Mouse (Mus musculus): ENCODE measurements at regions not wholly inside any gene's neighbourhood (a gene's known extent, or its start where the extent isn't known, plus 50 kb on each side); places are given as distances from the start of the nearest gene placed in this dataset.

DNA sequence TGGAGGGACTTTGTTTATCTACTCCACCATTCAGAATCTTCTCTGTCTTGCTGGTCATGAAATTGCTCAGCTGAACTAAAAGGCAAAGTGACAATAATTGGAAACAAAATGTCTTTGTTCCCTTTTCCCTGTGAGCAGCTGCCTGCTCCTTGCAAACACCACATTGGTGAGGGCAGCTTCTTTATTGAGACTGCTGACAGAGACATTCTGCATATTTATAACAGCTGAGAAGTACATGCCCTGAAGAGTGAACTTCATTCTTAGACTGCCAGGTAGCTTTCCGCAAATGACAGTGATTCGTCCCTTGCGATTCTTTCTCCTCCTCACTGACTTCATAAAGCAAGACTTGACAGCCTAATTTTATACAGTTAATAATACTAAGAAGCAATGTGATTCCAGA, 237.0 kb downstream of the Cps1 start:
- DNase-seq: peak in 1 of 2 experiments; percentile 1

DNA sequence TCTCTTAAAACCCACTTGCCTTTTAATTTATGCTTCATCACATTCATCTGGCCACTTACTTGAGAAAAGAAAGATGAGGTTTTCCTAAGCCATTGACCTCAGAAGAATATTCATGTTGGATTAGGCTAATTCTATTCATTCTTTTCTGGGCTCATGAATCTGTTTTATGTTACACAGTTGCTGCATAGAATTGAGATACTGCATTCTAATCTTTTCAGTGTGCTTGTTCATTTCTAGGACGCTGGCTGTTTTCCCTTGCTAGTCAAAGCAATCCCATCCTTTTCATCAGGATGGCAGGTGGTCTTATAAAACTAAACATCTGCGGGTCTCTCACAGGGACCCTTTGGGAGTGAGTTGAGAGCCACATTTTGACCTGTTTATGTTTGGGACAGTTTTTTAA, 243.2 kb downstream of the Cps1 start:
- no peak for DNase-seq

DNA sequence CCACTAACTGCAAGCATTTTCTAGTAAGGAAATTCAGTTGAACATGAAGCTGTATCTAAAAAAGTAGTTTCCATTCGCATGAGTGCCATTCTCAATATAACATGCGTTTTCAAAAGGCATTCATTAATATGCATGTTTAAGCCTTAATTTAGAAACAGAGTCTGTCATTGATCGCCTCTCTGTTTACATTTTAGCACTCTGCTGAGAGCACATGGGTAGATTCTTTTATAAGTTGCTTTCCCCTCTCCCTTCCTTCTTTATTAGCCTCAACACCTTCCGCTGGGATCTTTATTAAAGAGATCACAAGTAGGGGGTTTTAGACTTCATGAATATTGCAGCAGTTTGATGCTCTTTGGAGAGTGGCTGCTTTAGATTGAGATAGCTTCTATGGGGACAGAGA, 243.7 kb downstream of the Cps1 start:
- no peak for DNase-seq

DNA sequence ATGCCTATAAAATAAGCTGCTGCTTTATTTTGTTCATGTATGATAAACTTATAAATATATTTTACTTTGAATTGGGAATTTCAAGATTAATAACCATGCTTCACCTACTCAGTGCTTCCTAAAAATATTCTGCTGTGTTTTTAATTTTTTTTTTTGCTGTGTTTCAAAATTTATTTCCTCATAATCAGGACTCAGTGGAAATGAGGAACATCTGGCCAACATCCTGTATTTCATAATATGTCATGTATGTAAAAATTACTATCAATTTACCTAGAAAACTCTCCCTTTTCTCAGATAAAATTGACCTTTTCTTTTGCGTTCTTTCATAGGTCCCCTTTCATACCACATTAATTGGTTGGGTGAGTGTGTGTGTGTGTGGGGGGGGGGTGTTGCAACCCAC, 259.5 kb downstream of the Cps1 start:
- DNase-seq: no peak

DNA sequence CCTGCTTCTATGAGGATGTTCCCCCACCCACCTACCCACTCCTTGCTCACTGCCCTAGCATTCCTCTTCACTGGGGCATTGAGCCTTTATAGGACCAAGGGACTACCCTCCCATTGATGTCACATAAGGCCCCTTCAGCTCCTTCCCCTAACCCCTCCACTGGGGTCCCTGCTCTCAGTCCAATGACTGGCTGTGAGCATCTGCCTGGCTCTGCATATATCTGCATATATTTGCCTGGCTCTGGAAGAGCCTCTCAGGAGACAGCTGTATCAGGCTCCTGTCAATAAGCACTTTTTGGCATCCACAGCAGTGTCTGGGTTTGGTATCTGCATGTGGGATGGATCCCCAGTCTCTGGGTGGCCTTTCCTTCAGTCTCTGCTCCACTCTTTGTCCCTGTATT, 262.6 kb downstream of the Cps1 start:
- DNase-seq: no peak

DNA sequence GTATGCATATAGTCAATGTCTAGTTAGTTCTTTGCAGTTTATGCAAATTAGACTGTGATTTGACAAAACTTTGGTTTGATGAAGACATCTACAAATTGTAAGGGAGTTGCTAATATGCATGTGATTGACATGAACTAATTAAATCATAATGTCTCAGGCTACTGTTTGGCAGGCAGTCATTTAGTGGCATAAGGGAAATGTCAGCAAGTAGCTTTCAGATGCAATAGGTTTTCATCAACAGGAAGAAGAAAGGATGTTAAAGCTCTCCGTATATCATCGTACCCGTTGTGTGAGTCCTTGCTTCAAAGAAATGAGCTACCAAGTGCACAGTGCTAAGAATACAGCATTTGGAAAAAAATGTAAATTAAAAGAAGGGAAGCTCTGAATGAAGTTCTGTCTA, 264.1 kb downstream of the Cps1 start:
- no peak for DNase-seq

DNA sequence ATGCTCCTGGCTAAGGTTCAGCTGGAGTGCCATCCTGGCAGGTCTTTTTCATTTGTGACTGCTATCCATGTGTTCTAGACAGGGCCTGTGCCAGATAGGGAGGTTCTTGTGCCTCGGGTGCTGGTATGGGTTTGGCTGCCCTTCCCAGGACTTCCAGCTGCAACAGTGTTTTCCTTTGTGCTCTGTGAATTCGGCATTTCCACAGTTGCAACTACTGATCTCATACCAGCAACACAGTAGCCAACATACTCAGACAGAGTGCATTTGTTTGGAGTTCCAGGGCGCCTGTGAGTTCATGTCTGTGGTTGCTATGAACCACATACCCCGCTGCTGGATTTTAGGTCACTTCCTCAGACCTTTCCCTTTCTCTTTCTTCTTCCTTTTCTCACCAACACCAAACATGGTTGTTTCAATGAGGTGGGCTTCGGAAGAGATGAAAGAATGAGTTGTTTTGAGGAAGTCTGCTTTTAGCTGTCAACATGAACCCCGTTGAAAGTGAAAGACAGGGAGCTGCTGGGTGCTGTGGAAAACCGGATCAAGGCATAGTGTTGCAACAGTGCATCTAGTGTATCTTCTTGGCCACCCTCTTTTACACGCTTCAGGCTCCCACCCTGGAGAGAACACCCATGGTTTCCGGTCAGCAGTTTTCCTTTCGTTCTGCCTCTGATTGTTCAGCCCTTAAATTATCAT, 275.1 kb downstream of the Cps1 start:
- DNase-seq: peak; percentile 5 to 26

DNA sequence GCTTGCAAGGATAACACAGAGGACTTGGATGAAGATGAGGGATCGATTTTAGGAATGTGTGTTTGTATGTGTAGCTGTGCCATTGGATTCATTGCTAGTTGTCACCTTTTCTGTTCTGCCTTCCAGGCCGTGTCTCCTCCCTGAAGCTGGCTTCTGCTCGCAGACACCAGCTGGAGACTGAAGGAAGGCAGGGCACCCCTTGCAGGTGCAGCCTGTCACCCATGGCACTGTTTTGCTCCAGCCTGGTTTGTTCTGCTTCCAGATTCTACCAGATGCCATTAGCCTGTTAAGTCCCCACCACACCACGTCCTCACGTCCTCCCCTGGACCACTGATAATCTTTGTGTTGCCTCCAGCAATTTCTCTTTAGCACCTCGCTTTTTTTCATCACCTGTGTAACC, 286.7 kb downstream of the Cps1 start:
- DNase-seq: no peak

DNA sequence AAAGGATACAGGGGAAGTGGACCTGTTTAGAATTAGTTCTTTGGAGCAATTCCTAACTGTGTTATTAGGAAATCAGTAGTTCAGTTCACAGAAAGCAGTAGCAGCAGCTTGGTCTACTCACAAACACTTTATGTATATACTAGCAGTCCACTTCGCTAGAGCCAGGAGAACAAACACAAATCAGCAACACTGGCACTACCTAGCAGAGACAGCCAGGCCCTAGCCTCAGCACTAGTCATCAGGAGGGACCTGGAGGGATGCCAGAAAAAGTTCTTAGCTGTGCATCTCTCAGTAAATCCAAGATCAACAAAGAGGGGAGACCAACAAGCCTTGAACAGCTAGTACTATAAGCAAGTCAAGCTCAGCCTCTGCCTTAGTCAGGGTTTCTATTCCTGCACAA, 294.4 kb downstream of the Cps1 start:
- no peak for DNase-seq

DNA sequence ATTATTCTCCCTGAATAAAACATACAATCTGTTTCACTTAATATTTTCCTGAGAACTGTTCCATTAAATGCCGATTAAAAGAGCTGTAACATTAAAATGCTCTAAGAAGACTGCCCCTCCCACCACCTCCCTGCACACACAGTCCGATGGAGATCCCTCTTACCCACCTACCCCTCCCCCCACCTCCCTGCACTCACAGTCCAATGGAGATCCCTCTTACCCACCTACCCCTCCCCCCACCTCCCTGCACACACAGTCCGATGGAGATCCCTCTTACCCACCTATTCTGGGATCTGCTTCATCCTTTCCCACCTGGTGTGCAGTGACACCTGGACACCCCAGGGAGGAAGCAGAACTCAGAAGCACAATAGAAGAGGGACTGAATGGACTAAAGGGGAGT, 305.6 kb downstream of the Cps1 start:
- DNase-seq: no peak

DNA sequence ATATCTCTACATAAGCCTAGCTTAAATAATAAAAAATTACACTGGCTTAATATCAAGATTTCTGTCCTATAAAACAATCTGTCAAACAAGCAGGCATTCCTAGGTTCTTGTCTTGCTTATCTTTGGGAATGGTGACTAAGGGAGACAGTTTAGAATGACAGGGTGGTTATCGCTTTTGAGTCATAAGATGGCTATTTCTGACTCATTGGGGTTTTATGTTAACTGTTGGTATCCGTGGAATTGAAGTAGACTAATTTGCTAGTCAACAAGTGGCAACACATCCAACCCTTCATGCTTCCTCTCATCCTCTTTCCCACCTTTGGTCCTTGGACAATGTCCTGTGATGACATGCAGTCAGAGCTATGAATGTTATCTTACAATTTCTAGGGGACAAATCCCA, 328.0 kb downstream of the Cps1 start:
- DNase-seq: no peak

DNA sequence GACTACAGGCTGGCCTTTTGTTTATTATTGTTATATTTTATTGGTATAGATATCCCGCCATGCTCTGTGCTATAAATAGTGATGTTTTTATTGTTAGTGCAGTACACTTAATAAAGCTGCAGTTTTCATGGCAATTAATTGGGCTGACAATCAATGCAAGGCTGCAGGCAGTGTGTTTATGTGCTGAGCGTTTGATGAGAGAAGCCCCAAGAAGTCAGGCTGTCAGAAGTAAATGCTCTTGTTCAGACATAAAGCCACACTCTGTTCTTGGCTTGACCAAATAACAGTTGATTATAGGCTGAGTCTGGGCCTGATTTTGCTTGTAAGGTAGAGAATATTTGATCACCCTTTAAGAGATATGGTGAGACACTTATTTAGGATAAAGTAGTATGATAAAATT, 341.4 kb downstream of the Cps1 start:
- DNase-seq: no peak

DNA sequence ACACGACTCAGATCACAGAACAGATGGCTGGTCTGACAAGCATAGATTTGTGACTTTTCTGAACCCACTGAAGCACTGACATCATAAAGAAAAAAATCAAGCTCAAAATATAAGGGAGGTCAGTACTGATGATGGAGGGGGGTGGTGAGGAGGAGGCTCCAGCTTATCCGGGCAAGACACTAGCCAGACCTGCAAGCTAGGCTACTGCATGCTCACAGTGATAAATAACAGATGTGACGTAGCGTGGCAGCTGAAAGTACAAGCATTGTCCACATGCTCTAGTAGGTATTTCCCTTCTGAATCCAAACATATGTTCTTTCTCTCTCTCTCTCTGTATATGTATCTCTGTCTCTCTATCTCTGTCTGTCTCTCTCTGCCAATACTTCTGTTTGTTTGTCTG, 342.7 kb downstream of the Cps1 start:
- no peak for DNase-seq

DNA sequence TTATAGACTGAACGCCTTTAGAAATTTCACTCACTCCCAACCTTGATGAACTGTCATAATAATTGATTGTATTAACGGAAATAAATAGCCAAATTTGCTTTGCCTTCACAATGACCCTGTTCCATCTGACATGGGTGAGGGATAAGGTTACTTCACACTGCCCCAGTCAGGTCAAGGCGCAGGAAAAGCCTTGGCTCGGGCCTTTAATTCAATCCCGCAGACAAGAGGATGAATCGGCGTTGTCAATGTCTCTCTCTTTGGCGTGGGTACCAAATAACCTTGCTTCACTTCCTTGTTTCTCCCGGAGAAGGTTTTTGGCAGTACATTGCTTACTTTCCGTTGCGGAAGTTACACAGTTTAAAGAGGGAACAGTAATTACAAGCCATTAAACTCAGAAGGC, 354.2 kb downstream of the Cps1 start:
- DNase-seq: no peak

DNA sequence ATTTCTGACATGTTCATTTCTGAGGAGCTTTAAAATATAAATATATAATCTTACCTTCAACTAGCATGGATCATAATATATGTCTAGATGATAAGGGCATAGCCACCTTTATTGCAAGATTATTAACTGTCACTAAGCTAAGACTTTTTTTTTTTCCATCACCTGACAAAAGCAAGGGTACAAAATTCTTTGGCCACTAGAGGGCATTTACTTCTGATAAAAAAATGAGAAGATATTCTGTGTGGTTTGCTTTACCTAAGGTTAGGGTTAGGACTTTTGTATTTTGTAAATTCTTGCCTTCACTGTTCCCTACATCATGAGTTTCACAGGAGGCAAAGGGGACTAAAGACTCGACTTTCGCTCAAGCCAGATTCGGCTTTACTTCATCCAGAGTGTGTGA, 355.1 kb downstream of the Cps1 start:
- DNase-seq: no peak

DNA sequence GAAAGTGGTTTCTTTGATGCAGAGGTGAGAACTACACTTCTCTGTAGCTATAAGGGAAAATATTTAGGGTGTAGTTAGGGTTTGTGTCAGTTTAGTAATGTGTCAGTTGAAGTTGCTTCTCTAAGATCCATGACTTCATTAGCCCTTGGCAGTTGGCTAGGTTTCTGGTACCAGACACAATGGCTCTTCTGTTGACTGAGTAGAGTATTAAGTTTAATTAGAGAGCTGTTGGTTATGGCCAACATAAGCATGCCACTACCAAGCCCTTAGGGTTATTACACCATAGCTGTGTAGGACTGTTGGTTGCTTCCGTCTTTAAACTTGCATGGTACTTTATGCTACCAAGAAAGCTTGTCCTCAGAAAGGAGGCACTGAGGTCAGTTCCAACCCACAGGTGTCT, 359.1 kb downstream of the Cps1 start:
- DNase-seq: no peak

DNA sequence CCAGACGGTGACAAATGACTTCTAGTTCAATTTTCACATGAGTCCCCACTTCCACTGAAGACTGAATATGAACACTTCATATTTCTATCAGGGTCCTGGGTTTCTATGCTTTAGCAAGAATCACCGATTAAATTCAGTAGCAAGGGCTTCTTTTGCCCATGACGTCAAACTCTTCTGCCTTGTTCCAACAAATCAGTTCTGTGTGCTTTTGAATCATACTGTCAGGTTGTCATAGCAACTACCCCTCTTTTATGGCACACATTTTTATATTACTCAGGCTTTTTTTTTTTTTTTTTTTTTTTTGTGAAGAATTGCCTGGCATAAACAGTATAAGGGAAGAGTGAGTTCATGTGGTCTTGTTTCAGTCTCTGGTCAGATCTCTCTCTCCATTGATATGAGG, 381.3 kb downstream of the Cps1 start:
- DNase-seq: no peak

DNA sequence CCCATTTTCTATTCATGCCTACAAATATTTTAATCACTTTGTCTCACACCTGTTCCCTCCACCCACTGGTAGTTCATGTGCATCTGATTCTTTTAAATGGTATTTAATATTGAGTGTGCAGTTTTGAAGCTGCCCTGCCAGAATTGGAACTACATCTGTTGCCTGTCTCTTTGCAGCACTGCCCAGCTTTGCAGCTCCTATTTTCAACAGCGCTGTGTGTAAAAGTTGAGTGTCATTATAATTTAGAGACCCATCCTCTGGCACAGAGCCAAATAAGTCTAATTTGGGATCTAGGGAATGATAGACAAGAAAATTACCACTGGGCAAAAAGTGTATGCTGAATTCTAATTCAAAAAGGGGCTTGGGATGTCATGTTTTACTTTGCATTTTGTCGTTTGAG, 382.9 kb downstream of the Cps1 start:
- no peak for DNase-seq

DNA sequence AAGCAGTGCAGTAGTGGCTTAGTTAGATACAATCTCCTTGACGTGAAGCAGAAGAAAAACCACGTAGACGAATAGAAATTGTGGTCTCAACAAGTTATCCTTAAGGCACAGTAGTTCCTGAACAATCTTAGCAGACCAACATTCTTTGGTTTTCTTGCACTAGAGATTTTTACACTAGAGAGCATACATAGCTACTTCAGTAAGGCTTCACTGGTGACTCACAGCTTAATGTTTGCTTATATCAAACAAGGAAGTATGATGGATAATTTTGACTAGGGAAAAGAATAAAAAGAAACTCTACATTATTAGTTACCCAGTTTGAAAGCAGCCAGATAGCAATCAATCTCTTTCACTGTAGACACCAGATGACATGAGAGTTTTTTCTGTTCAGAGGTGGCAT, 395.5 kb downstream of the Cps1 start:
- no peak for DNase-seq

DNA sequence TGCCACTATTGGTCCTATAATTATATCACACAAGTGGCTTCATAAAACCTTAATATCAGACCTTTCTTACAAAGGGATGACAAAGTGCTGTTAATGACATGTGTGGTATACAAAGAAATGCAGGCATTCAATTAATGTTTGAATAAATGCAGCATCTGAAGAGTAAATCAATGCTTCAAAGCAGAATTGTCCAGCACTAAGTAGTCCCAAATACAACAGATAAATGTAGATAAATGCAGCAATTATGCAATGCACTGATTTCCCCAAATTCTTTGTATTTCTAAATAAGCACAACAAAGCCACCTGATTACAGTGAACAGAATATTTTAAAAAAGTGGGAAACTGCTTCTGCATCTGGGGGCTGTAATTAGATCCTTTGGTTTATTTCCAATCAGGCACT, 435.9 kb downstream of the Cps1 start:
- DNase-seq: no peak

DNA sequence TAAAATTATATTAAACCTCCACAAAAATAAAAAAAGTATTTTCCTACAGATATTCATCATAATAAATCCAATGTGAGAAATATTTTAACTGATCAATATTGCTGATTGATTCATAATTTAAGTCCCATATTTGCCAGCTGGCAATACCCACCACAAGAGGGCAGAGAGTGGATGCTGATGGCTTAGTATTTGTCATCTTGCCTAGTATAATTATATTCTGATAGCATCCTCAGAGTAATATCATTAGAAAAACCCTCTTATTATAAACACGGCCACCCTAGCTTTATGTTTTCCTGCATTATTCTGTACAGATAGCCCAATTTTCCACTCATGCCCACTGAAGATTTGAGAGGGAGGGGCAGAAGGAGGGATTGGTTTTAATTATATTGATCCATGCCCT, 436.4 kb downstream of the Cps1 start:
- no peak for DNase-seq

DNA sequence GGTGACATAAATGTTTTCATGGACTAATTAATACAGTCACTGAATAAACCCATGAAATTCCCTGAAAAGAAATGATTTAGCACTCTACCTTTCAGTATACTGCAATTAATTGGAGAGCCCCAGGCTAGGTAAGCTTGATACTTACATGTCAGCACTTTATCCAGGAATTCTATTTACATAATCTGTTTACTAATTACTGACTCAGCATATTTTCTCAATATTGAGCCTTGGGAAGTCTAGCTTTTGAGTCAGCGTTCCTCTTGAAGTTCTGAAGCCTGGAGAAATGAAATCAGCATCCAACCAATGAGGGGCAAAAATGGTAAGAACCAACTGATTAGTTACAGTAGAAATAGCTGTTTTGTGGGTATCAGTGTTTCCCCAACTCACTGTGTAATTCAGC, 448.8 kb downstream of the Cps1 start:
- DNase-seq: no peak

DNA sequence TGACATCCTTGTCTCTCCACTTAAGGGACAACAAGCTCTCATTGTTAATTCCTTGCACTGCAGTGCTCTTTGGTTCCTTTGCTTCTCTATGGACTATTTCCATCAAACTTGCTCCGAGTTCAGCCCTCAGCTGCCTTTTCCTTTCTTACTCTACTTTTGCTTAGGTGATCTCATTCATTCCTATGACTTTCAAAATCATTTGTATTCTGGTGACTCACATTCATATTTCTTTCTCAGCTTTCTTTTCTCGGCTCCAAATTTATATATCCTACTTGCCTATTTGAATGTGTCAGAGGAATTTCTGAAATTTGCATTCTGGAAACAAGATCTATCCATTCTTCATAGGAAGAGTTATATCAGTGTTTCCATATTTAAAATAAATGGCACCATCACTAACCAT, 456.9 kb downstream of the Cps1 start:
- no peak for DNase-seq
